Mouse (Mus musculus): ENCODE results near the gene Lhpp. TPM values are rescaled to one million over a fixed set of nuclear protein-coding genes. Genes with fewer than 3 reads are reported as not detected.
"Not testable (repeated sequence)": the region's sequence is repeated elsewhere in the genome, so short reads cannot be mapped to it uniquely, and the experiment has no call there.

Gene Lhpp
- polyA plus RNA-seq, 1 experiment from 2014 or later = 9.0 TPM

DNA sequence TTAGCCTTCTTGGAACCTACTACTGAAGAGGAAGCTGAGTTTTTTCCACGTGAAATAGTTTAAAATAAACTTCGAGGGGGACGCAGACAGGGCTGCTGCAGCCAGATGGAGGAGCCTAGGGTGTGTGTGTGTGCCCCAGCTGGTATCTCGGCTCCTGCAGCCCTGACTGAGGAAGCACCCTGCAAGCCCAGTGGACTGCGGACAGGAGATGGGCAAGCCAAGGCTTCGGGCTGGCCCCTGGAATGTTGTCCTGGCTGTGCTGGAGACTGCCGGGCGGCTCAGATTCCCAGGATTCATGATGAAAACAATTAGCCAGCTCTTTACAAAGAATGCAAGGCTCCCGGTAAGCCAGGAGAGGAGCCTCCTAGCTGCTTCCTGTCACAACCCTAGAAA is 47.6 kb downstream of the Lhpp start:
- Histone ChIP-seq H3K4me2 (ENCODE audit: low read depth, low read length) (no peak overlapping the region), H3K9me3 (ENCODE audit: low read length) (no peaks in the 10 kb centered on the region), H3K27me3 (ENCODE audit: insufficient read depth, low read length) (no peaks in the 10 kb centered on the region), H3K27ac (ENCODE audit: low read depth) (peak overlapping the region; percentile 39; the same call in 1 of the 2 replicates), H3K9ac (replicated peaks) (no peak overlapping the region), H3K36me3 (replicated peaks; ENCODE audit: insufficient read depth, low read length) (no peaks in the 10 kb centered on the region), H3K4me3 (ENCODE audit: low read depth, low read length) (no peak overlapping the region), H3K4me1 (ENCODE audit: insufficient read depth) (peaks cover 23% of the 10 kb centered on the region)
- DNase-seq (no peak), ATAC-seq (no peak)
- WGBS (ENCODE audit: insufficient replicate concordance) = 31% methylated on average over 9 of the region's 9 CpGs
- TF ChIP-seq EP300 (IDR thresholded peaks at IDR 0.05; ENCODE audit: low read depth) = no peak
- no peak for TF ChIP-seq CTCF (IDR thresholded peaks at IDR 0.05; ENCODE audit: low read depth)

- Histone ChIP-seq H3K4me2 (ENCODE audit: low read depth, low read length) (no peak overlapping the region), H3K9ac (replicated peaks) (no peak overlapping the region), H3K4me1 (ENCODE audit: insufficient read depth) (peaks cover 20% of the 10 kb centered on the region), H3K27ac (ENCODE audit: low read depth) (peak overlapping the region; percentile 39; the same call in 1 of the 2 replicates), H3K4me3 (ENCODE audit: low read depth, low read length) (no peak overlapping the region), H3K36me3 (replicated peaks; ENCODE audit: insufficient read depth, low read length) (no peaks in the 10 kb centered on the region), H3K27me3 (ENCODE audit: insufficient read depth, low read length) (no peaks in the 10 kb centered on the region), H3K9me3 (ENCODE audit: low read length) (no peaks in the 10 kb centered on the region)
- DNase-seq (no peak), ATAC-seq (no peak)
- WGBS (ENCODE audit: insufficient replicate concordance) = 73% methylated on average over 5 of the region's 5 CpGs
- TF ChIP-seq CTCF (IDR thresholded peaks at IDR 0.05; ENCODE audit: low read depth) (no peak), EP300 (IDR thresholded peaks at IDR 0.05; ENCODE audit: low read depth) (no peak)
These were observed 48.2 kb downstream of the Lhpp start for GRCm38 (mm10) chr7:132658688-132659087.

DNA sequence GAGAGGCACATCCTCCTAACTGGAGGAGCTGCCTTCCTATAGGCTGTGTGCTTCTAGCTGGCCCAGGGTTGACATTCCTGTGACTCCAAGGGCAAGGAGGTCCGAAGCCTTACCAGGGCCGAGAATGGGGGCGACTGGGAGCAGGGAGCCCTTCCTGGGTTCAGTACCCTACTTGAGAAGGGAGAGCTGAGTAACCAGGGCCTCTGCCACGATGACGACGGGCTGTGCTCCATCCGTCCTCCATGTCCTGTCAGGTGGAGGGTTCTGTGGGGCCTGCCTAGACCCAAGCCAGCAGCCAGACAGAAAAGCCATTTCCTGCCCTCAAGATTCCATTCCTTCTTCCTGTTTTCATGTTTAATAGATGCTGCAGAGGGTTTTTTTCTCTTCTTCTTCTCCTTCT is 49.2 kb downstream of the Lhpp start:
- H3K27ac ChIP-seq (ENCODE audit: low read depth) = no peak overlapping the region
- DNase-seq = no peak

GRCm38 (mm10) chr7:132662831-132663230 is 52.4 kb downstream of the Lhpp start:
- not testable (repeated sequence) for DNase-seq; H3K4me3 ChIP-seq (ENCODE audit: low read depth, low read length); H3K9ac ChIP-seq (replicated peaks); ATAC-seq; H3K9me3 ChIP-seq (ENCODE audit: low read length); H3K4me2 ChIP-seq (ENCODE audit: low read depth, low read length); H3K27me3 ChIP-seq (ENCODE audit: insufficient read depth, low read length); H3K36me3 ChIP-seq (replicated peaks; ENCODE audit: insufficient read depth, low read length); H3K27ac ChIP-seq (ENCODE audit: low read depth)
- 60% methylated on average over 6 of the region's 6 CpGs for whole genome bisulfite sequencing (ENCODE audit: insufficient replicate concordance)
- H3K4me1 ChIP-seq (ENCODE audit: insufficient read depth) = peaks cover 15% of the 10 kb centered on the region

More for the DNA sequence above, 49.2 kb downstream of the Lhpp start:
- ATAC-seq = no peak
- TF ChIP-seq CTCF (IDR thresholded peaks at IDR 0.05; ENCODE audit: low read depth) = no peak
- no peak for TF ChIP-seq EP300 (IDR thresholded peaks at IDR 0.05; ENCODE audit: low read depth)
- Histone ChIP-seq H3K9me3 (ENCODE audit: low read length) (no peaks in the 10 kb centered on the region), H3K4me3 (ENCODE audit: low read depth, low read length) (no peak overlapping the region), H3K27me3 (ENCODE audit: insufficient read depth, low read length) (no peaks in the 10 kb centered on the region), H3K4me2 (ENCODE audit: low read depth, low read length) (no peak overlapping the region), H3K36me3 (replicated peaks; ENCODE audit: insufficient read depth, low read length) (no peaks in the 10 kb centered on the region), H3K4me1 (ENCODE audit: insufficient read depth) (peaks cover 20% of the 10 kb centered on the region), H3K9ac (replicated peaks) (no peak overlapping the region)
- 38% methylated on average over 7 of the region's 7 CpGs for WGBS (ENCODE audit: insufficient replicate concordance)

- H3K27me3 ChIP-seq (ENCODE audit: insufficient read depth, low read length) = no peaks in the 10 kb centered on the region
- no peak for DNase-seq
- H3K4me1 ChIP-seq (ENCODE audit: insufficient read depth) = no peaks in the 10 kb centered on the region
- H3K9ac ChIP-seq (replicated peaks) = no peak overlapping the region
- WGBS (ENCODE audit: insufficient replicate concordance) = 62% methylated on average over 6 of the region's 6 CpGs
- TF ChIP-seq CTCF (IDR thresholded peaks at IDR 0.05; ENCODE audit: low read depth) (no peak), EP300 (IDR thresholded peaks at IDR 0.05; ENCODE audit: low read depth) (no peak)
- no peak overlapping the region for H3K27ac ChIP-seq (ENCODE audit: low read depth)
- no peak overlapping the region for H3K4me2 ChIP-seq (ENCODE audit: low read depth, low read length)
- H3K36me3 ChIP-seq (replicated peaks; ENCODE audit: insufficient read depth, low read length) = no peaks in the 10 kb centered on the region
- no peaks in the 10 kb centered on the region for H3K9me3 ChIP-seq (ENCODE audit: low read length)
- no peak overlapping the region for H3K4me3 ChIP-seq (ENCODE audit: low read depth, low read length)
- ATAC-seq = peak; percentile 70
These were observed 54.4 kb downstream of the Lhpp start for GRCm38 (mm10) chr7:132664815-132665214.

DNA sequence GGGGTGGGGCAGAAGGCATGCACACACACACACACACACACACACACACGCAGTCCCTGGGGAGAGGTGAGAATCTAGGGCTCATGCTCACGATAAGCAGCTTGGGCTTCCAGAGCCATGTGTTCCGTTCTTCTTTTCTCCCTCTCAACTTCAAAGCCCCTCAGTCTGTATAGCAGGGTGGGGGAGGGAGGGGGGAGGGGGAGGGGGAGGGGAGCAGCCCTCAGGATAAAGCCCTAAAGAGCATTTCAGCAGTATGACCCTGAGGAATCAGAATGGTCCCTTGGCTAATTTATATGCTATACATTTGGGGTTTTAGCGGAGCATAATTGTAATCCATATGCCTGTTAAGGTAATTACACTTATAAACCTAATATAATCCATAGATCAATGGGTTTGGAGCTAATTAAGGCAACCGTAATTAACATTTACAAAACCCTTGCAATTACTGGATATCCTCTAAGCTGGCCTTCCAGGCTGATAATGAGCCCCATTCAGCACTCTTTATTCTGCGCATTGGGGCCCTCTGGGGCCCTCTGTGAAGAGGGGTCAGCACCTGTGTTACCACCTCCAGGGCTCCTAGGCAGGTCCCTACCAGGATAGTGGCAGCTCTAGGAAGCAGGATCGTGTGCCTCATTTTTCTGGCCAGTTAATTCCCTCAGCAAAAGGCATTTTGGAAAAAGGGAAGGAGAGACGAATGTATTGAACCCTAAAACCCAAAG is 55.4 kb downstream of the Lhpp start:
- Histone ChIP-seq H3K9ac (replicated peaks) (no peak overlapping the region), H3K9me3 (ENCODE audit: low read length) (no peaks in the 10 kb centered on the region), H3K36me3 (replicated peaks; ENCODE audit: insufficient read depth, low read length) (no peaks in the 10 kb centered on the region), H3K4me3 (ENCODE audit: low read depth, low read length) (no peak overlapping the region), H3K27me3 (ENCODE audit: insufficient read depth, low read length) (no peaks in the 10 kb centered on the region), H3K4me2 (ENCODE audit: low read depth, low read length) (no peak overlapping the region), H3K27ac (ENCODE audit: low read depth) (no peak overlapping the region), H3K4me1 (ENCODE audit: insufficient read depth) (peaks cover 3% of the 10 kb centered on the region)
- ATAC-seq (no peak), DNase-seq (no peak)
- WGBS (ENCODE audit: insufficient replicate concordance) = 69% methylated on average over 8 of the region's 8 CpGs
- TF ChIP-seq EP300 (IDR thresholded peaks at IDR 0.05; ENCODE audit: low read depth) (no peak), CTCF (IDR thresholded peaks at IDR 0.05; ENCODE audit: low read depth) (no peak)

Data from liver, postnatal 0 days (tissue).